Mouse (Mus musculus) E14TG2a.4 (cell line): Measurements from ENCODE around the gene Tbccd1.

Source experiments
- H3K27me3 ChIP-seq: 2 replicates; pipeline ENCODE4 v1.6.1; 2014; ENCODE audit warnings: low read length, control low read depth; ENCODE audit not compliant: insufficient read depth
- H3K36me3 ChIP-seq: 2 replicates; pipeline ENCODE4 v1.6.1; 2014; ENCODE audit warnings: low read length, control low read depth; ENCODE audit not compliant: insufficient read depth
- H3K4me1 ChIP-seq: replicated peaks from 2 replicates; pipeline ENCODE4 v1.6.1; 2014; ENCODE audit warnings: low read depth, low read length, control low read depth
- H3K4me3 ChIP-seq: replicated peaks from 2 replicates; pipeline ENCODE4 v1.5.1; 2014; ENCODE audit warnings: mild to moderate bottlenecking, low read length
- H3K9me3 ChIP-seq: 2 replicates; pipeline ENCODE4 v1.6.1; 2014; ENCODE audit warnings: low read length, control low read depth
- CTCF ChIP-seq: conservative IDR thresholded peaks from 2 replicates; pipeline ENCODE4 v1.5.1; 2014; ENCODE audit warnings: low read length
- NANOG ChIP-seq: IDR thresholded peaks from 2 replicates; pipeline ENCODE4 v1.6.1; 2014; ENCODE audit warnings: borderline replicate concordance, low read length, mixed read lengths
- POU5F1 ChIP-seq: IDR thresholded peaks from 2 replicates; pipeline ENCODE4 v1.6.1; 2014; ENCODE audit warnings: low read length, borderline replicate concordance

The Tbccd1 gene

GRCm38 (mm10) chr16:22802786-22803185 lies 54.7 kb downstream of the Tbccd1 start:
- H3K4me1 ChIP-seq = peaks cover 46% of the 10 kb centered on the region
- TF ChIP-seq CTCF = no peak
- TF ChIP-seq NANOG = no peak
- no peak for TF ChIP-seq POU5F1
- 0 out of 2 replicates have a peak, but pooled peaks cover 4% of the 10 kb centered on the region for H3K9me3 ChIP-seq
- H3K36me3 ChIP-seq = no peaks in the 10 kb centered on the region
- no peak overlapping the region for H3K4me3 ChIP-seq
- peaks cover 66% of the 10 kb centered on the region for H3K27me3 ChIP-seq

- TF ChIP-seq POU5F1 (no peak), CTCF (no peak), NANOG (no peak)
- Histone ChIP-seq H3K9me3 (no peaks in the 10 kb centered on the region), H3K4me3 (0 out of 2 replicates have a peak overlapping the region, but pooled peaks have one; percentile 24), H3K27me3 (peaks cover 77% of the 10 kb centered on the region), H3K36me3 (no peaks in the 10 kb centered on the region), H3K4me1 (peaks cover 32% of the 10 kb centered on the region)
Measured at GRCm38 (mm10) chr16:22800849-22801109, 56.7 kb downstream of the Tbccd1 start.

- no peaks in the 10 kb centered on the region for H3K36me3 ChIP-seq
- peaks cover 80% of the 10 kb centered on the region for H3K27me3 ChIP-seq
- TF ChIP-seq NANOG (peak; percentile 100), POU5F1 (no peak), CTCF (no peak)
- H3K4me3 ChIP-seq = peak overlapping the region; percentile 24; the same call in 1 of the 2 replicates
- H3K9me3 ChIP-seq = no peaks in the 10 kb centered on the region
- peaks cover 32% of the 10 kb centered on the region for H3K4me1 ChIP-seq
Measured at GRCm38 (mm10) chr16:22800026-22800848, 57.2 kb downstream of the Tbccd1 start.

- TF ChIP-seq CTCF = no peak
- no peak for TF ChIP-seq NANOG
- TF ChIP-seq POU5F1 = no peak
- H3K4me1 ChIP-seq = peaks cover 32% of the 10 kb centered on the region
- H3K9me3 ChIP-seq = no peaks in the 10 kb centered on the region
- H3K36me3 ChIP-seq = no peaks in the 10 kb centered on the region
- peaks cover 78% of the 10 kb centered on the region for H3K27me3 ChIP-seq
- no peak overlapping the region for H3K4me3 ChIP-seq
Measured at GRCm38 (mm10) chr16:22798520-22798919, 58.9 kb downstream of the Tbccd1 start.

- Histone ChIP-seq H3K4me3 (no peak overlapping the region), H3K27me3 (peaks cover 78% of the 10 kb centered on the region), H3K36me3 (no peaks in the 10 kb centered on the region), H3K4me1 (peaks cover 32% of the 10 kb centered on the region), H3K9me3 (no peaks in the 10 kb centered on the region)
- TF ChIP-seq NANOG (no peak), POU5F1 (no peak), CTCF (no peak)
Measured at GRCm38 (mm10) chr16:22797521-22797920, 59.9 kb downstream of the Tbccd1 start.

- TF ChIP-seq CTCF (0 out of 2 replicates have a peak, but pooled peaks have one; percentile 11), POU5F1 (no peak), NANOG (no peak)
- Histone ChIP-seq H3K9me3 (no peaks in the 10 kb centered on the region), H3K27me3 (peaks cover 88% of the 10 kb centered on the region), H3K4me3 (no peak overlapping the region), H3K36me3 (no peaks in the 10 kb centered on the region), H3K4me1 (peaks cover 24% of the 10 kb centered on the region)
Measured at GRCm38 (mm10) chr16:22795497-22795896, 62.0 kb downstream of the Tbccd1 start.

- H3K4me3 ChIP-seq = no peak overlapping the region
- no peak for TF ChIP-seq POU5F1
- TF ChIP-seq CTCF = no peak
- no peak for TF ChIP-seq NANOG
- H3K27me3 ChIP-seq = peaks cover 70% of the 10 kb centered on the region
- H3K36me3 ChIP-seq = no peaks in the 10 kb centered on the region
- H3K9me3 ChIP-seq = peaks cover 8% of the 10 kb centered on the region
- H3K4me1 ChIP-seq = peaks cover 8% of the 10 kb centered on the region
Measured at GRCm38 (mm10) chr16:22791235-22791634, 66.2 kb downstream of the Tbccd1 start.

GRCm38 (mm10) chr16:22789908-22790367 lies 67.5 kb downstream of the Tbccd1 start:
- peaks cover 8% of the 10 kb centered on the region for H3K9me3 ChIP-seq
- no peaks in the 10 kb centered on the region for H3K36me3 ChIP-seq
- no peak for TF ChIP-seq POU5F1
- no peak for TF ChIP-seq CTCF
- no peak for TF ChIP-seq NANOG
- H3K27me3 ChIP-seq = peaks cover 69% of the 10 kb centered on the region
- H3K4me1 ChIP-seq = peaks cover 8% of the 10 kb centered on the region
- no peak overlapping the region for H3K4me3 ChIP-seq
